Mouse (Mus musculus): Measurements from ENCODE around the gene Rln3. TPM values are rescaled to one million over a fixed set of nuclear protein-coding genes. Genes with fewer than 3 reads are reported as not detected.

Rln3 gene
- polyA plus RNA-seq, 1 experiment, result 0.36 TPM

DNA sequence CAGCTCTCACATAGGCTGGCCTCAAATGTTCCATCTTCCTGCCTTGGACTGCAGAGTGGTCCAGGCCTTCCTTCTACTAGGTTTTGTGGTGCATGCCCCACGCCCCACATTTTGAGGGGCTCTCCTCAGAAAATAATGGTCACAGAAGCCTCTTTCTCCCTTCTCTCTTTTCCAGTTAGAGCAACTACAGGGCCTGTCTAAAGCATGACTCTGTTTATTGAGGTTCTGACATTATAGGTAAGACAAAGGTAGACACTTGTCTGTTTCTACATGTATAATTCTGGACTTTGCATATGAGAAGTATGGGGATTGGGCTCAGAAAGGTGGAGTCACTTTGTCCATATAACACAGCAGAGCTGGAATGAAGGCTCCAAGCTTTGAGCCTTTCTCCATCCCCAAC lies 20.2 kb upstream of the Rln3 start, which contains the start of gene Gm10643:
TSS of gene Gm10643 (minus strand) at position 101 of the 400 bp plus-strand sequence.
- DNase-seq (ENCODE audit: low read depth), result no peak
- TF ChIP-seq CTCF (IDR thresholded peaks at IDR 0.05; ENCODE audit: borderline replicate concordance, extremely low read depth, insufficient read depth, insufficient read length), result no peak
- TF ChIP-seq POLR2A (IDR thresholded peaks at IDR 0.05; ENCODE audit: borderline replicate concordance, extremely low read depth, insufficient read depth, insufficient read length, poor library complexity, severe bottlenecking), result no peak

DNA sequence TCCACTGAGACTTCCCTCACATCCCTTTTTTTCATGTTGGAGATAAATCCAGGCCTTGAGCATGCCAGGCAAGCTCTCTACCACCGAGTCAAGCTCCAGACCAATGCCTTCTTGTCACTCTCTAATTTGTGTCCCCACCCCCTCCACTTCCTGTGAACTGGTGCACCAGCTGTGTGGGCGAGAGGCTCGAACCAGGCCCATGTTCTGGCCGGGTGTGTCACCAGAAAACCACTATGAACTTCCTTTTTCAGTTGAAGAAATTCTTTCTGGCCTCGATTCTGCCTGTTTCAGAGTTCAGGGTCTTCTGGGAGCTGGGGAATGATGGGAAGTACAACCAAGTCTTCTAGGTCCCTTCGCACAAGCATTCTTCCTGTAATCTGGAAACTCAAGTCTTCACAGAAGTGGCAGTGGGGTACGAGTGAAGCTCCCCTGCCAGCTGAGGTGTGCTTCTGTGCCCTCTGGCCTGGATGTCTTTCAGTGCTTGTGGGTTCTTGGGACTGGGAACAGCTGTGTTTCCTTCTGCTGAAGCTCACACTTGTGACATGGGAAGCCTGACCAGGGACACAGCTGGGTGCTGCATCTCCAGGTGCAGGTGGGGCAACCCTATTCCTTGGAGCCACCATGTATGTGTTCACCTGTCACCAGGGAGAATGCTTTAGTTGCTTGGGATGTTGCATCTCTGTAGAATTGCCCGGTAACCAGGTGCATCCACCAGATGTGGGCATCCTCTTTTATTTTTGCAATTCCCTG lies 19.2 kb upstream of the Rln3 start:
- no peak for TF ChIP-seq CTCF (IDR thresholded peaks at IDR 0.05; ENCODE audit: borderline replicate concordance, extremely low read depth, insufficient read depth, insufficient read length)
- TF ChIP-seq POLR2A (IDR thresholded peaks at IDR 0.05; ENCODE audit: borderline replicate concordance, extremely low read depth, insufficient read depth, insufficient read length, poor library complexity, severe bottlenecking), result no peak
- DNase-seq (ENCODE audit: low read depth), result no peak

- TF ChIP-seq POLR2A (IDR thresholded peaks at IDR 0.05; ENCODE audit: borderline replicate concordance, extremely low read depth, insufficient read depth, insufficient read length, poor library complexity, severe bottlenecking), result no peak
These were observed 15.4 kb upstream of the Rln3 start for GRCm38 (mm10) chr8:84060245-84060644.

DNA sequence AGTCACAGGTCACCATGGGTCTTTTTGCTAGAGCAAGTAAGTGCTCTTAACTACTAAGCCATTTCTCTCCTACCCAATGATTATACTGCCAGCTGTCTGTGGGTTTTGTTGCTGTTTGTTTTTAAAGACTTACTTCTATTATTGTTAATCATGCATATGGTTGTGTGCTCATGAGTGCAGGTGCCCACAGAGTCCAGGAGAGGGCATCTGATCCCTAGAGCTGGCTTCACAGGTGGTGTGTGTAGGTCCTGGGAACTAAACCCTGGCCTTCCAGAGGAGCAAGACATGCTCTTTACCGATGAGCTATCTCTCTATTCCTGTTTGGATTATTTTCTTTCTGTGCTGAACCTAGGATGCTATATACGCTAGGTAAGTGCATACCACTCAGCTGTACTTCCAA lies 14.4 kb upstream of the Rln3 start:
- no peak for DNase-seq (ENCODE audit: low read depth)
- no peak for TF ChIP-seq POLR2A (IDR thresholded peaks at IDR 0.05; ENCODE audit: borderline replicate concordance, extremely low read depth, insufficient read depth, insufficient read length, poor library complexity, severe bottlenecking)
- TF ChIP-seq CTCF (IDR thresholded peaks at IDR 0.05; ENCODE audit: borderline replicate concordance, extremely low read depth, insufficient read depth, insufficient read length), result no peak

More at GRCm38 (mm10) chr8:84060245-84060644, 15.4 kb upstream of the Rln3 start:
- DNase-seq (ENCODE audit: low read depth), result no peak

DNA sequence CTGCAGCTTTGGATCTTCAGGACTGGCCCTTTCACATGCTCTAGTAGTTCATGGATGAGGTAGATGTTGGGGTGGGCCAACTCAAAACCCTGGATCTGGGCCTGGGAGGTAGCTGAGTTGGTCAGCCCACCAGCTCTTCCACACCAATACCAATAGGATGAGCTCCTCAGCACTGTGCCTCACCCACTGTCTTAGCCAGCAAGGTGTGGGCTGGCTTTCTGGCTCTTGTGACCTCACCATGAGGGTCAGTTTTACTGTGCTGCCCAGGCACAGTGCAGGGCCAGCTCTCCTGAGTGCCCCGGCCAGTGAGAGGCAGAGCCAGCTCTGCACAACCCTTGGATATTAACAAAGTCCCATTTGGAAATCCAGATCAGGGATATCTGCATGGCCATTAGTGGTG lies 13.0 kb upstream of the Rln3 start:
- TF ChIP-seq POLR2A (IDR thresholded peaks at IDR 0.05; ENCODE audit: borderline replicate concordance, extremely low read depth, insufficient read depth, insufficient read length, poor library complexity, severe bottlenecking) (no peak), CTCF (IDR thresholded peaks at IDR 0.05; ENCODE audit: borderline replicate concordance, extremely low read depth, insufficient read depth, insufficient read length) (no peak)
- DNase-seq (ENCODE audit: low read depth), result no peak

GRCm38 (mm10) chr8:84053229-84053628 lies 8.4 kb upstream of the Rln3 start:
- TF ChIP-seq POLR2A (IDR thresholded peaks at IDR 0.05; ENCODE audit: borderline replicate concordance, extremely low read depth, insufficient read depth, insufficient read length, poor library complexity, severe bottlenecking), result no peak
- no peak for TF ChIP-seq CTCF (IDR thresholded peaks at IDR 0.05; ENCODE audit: borderline replicate concordance, extremely low read depth, insufficient read depth, insufficient read length)

DNA sequence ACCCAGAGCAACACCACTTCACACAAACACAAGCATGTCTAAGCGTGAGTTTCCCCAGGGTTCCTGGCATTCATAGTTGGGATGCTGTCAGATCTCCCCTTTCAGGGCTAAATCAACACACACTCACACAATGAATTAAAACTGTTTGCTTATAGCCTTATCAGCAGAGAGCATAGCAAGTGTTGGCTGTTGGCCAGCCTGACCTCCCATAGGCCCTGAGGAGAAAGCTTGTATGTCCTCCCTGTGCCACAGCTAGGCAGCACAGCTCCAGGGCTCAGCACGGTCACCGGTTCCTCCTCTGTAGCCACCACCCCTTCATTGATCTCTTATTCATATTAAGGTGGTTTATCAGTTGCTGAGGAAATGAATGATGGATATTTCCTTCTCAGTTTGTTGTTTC lies 7.9 kb upstream of the Rln3 start:
- no peak for TF ChIP-seq POLR2A (IDR thresholded peaks at IDR 0.05; ENCODE audit: borderline replicate concordance, extremely low read depth, insufficient read depth, insufficient read length, poor library complexity, severe bottlenecking)
- no peak for TF ChIP-seq CTCF (IDR thresholded peaks at IDR 0.05; ENCODE audit: borderline replicate concordance, extremely low read depth, insufficient read depth, insufficient read length)
- DNase-seq (ENCODE audit: low read depth), result no peak

More at GRCm38 (mm10) chr8:84053229-84053628, 8.4 kb upstream of the Rln3 start:
- no peak for DNase-seq (ENCODE audit: low read depth)

- no peak for DNase-seq (ENCODE audit: low read depth)
- TF ChIP-seq CTCF (IDR thresholded peaks at IDR 0.05; ENCODE audit: borderline replicate concordance, extremely low read depth, insufficient read depth, insufficient read length) (no peak), POLR2A (IDR thresholded peaks at IDR 0.05; ENCODE audit: borderline replicate concordance, extremely low read depth, insufficient read depth, insufficient read length, poor library complexity, severe bottlenecking) (no peak)
These were observed 3.4 kb upstream of the Rln3 start for GRCm38 (mm10) chr8:84048171-84048570.

- DNase-seq (ENCODE audit: low read depth), result no peak
- TF ChIP-seq CTCF (IDR thresholded peaks at IDR 0.05; ENCODE audit: borderline replicate concordance, extremely low read depth, insufficient read depth, insufficient read length) (no peak), POLR2A (IDR thresholded peaks at IDR 0.05; ENCODE audit: borderline replicate concordance, extremely low read depth, insufficient read depth, insufficient read length, poor library complexity, severe bottlenecking) (no peak)
These were observed 1.7 kb upstream of the Rln3 start for GRCm38 (mm10) chr8:84046505-84046904.

- no peak for DNase-seq (ENCODE audit: low read depth)
- no peak for TF ChIP-seq POLR2A (IDR thresholded peaks at IDR 0.05; ENCODE audit: borderline replicate concordance, extremely low read depth, insufficient read depth, insufficient read length, poor library complexity, severe bottlenecking)
- no peak for TF ChIP-seq CTCF (IDR thresholded peaks at IDR 0.05; ENCODE audit: borderline replicate concordance, extremely low read depth, insufficient read depth, insufficient read length)
These were observed 697 bp downstream of the Rln3 start for GRCm38 (mm10) chr8:84044103-84044502.

DNA sequence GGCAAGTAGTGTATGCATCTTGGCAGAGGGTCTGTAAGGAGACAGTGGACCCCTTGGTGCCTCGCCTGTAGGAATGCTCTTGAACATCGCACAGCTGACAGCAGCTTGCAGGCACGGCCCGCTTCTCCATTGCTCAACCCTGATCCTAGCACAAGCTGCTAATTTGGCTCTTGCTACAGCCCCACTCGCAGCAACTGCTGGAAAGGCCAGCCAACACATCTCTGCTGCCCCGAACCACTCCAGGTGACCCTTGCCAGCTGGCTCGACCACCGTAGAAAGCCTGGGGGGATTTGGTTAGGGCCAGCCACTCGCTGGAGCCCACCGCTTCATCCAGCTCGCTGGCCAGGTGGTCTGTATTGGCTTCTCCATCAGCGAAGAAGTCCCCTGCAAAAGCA lies 1.9 kb downstream of the Rln3 start:
- TF ChIP-seq POLR2A (IDR thresholded peaks at IDR 0.05; ENCODE audit: borderline replicate concordance, extremely low read depth, insufficient read depth, insufficient read length, poor library complexity, severe bottlenecking) (no peak), CTCF (IDR thresholded peaks at IDR 0.05; ENCODE audit: borderline replicate concordance, extremely low read depth, insufficient read depth, insufficient read length) (no peak)
- peak; percentile 25 for DNase-seq (ENCODE audit: low read depth)
